Mouse (Mus musculus): ENCODE results near the gene Dnajc2.

DNA sequence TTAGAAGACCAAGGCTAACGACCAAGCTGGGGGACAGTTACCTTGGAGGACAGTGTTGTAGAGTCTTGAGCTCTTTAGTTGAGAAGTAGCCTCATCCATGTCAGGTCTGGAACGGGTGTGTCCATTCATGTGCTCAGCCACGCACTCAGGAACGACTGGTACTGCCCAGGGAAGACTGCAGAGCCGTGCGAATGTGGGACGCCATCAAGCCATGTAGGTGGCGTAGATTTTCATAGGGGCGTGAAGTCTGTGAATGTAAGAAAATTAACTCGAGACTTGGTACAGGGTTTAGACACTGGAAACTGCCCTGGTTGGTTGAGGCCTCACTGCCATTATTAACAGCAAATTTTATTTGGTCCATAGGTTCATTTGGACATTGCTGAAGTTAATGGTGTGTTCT lies 41.4 kb downstream of the Dnajc2 start:
- no peak for TF ChIP-seq CTCF (IDR thresholded peaks at IDR 0.05)
- TF ChIP-seq POLR2A (IDR thresholded peaks at IDR 0.05; ENCODE audit: insufficient read depth, low read depth, low read length) = no peak
- TF ChIP-seq EP300 (IDR thresholded peaks at IDR 0.05; ENCODE audit: insufficient read depth, low read depth, low read length) = no peak

Data from heart, adult 2 months (tissue).